Mouse (Mus musculus) embryonic facial prominence, embryonic 14.5 days (tissue): Measurements from ENCODE around the gene M1ap. TPM values are rescaled to one million over a fixed set of nuclear protein-coding genes. Genes with fewer than 3 reads are reported as not detected.

Source experiments
- ATAC-seq: fragments of 200-750 bp; cut with Nextera tagmentation; 2 replicates; pipeline ENCODE4 v1.8.0; 2017; ENCODE audit warnings: low read depth, moderate number of reproducible peaks, moderate TSS enrichment
- DNase-seq: peaks from one replicate; pipeline ENCODE4 v3.0.0-alpha.2; 2015; ENCODE audit warnings: low spot score
- H3K27ac ChIP-seq: fragments of 300-500 bp; sonication (generic); replicated peaks from 2 replicates; pipeline ENCODE4 v1.5.1; 2014; ENCODE audit warnings: low read depth, mild to moderate bottlenecking, low read length, moderate library complexity
- H3K27me3 ChIP-seq: fragments of 300-500 bp; sonication (generic); replicated peaks from 2 replicates; pipeline ENCODE4 v1.6.1; 2014; ENCODE audit warnings: low read length; ENCODE audit not compliant: control insufficient read depth, insufficient read depth
- H3K36me3 ChIP-seq: fragments of 300-500 bp; sonication (generic); 2 replicates; pipeline ENCODE4 v1.6.1; 2014; ENCODE audit warnings: low read length, mixed read lengths; ENCODE audit not compliant: control insufficient read depth, insufficient read depth
- H3K4me1 ChIP-seq: fragments of 300-500 bp; sonication (generic); 2 replicates; pipeline ENCODE4 v1.6.1; 2014; ENCODE audit warnings: antibody characterized with exemption, low read length; ENCODE audit not compliant: control insufficient read depth, insufficient read depth
- H3K4me2 ChIP-seq: fragments of 300-500 bp; sonication (generic); 2 replicates; pipeline ENCODE4 v1.6.1; 2014; ENCODE audit warnings: low read depth, mild to moderate bottlenecking, low read length, moderate library complexity, mixed read lengths
- H3K4me3 ChIP-seq: fragments of 300-500 bp; sonication (generic); 2 replicates; pipeline ENCODE4 v1.5.1; 2014; ENCODE audit warnings: low read depth, mild to moderate bottlenecking, low read length
- H3K9ac ChIP-seq: fragments of 300-500 bp; sonication (generic); 2 replicates; pipeline ENCODE4 v1.6.1; 2014; ENCODE audit warnings: low read depth, mild to moderate bottlenecking, low read length, moderate library complexity, mixed read lengths
- H3K9me3 ChIP-seq: fragments of 300-500 bp; sonication (generic); 2 replicates; pipeline ENCODE4 v1.6.1; 2016; ENCODE audit warnings: low read length; ENCODE audit not compliant: control insufficient read depth
- WGBS: fragments of 180-500 bp; shearing (Covaris S2); extraction: QIAGEN DNeasy Blood & Tissue Kit; methylation state at CpG from one replicate; pipeline ENCODE4 v1.1.7; 2014; 5-methylcytosine and 5-hydroxymethylcytosine counted together
- polyA plus RNA-seq: library from polyadenylated mRNA; unstranded; fragments of >200 nt; fragmentation: Nextera tagmentation; extraction: Ambion mirVana; gene quantifications from 2 replicates; pipeline ENCODE4 v1.2.1, GENCODE M21; 2014

The M1ap gene
- polyA plus RNA-seq, 1 experiment from 2014 or later, result 0.65 TPM

GRCm38 (mm10) chr6:83038496-83039012, 91.9 kb downstream of the M1ap start:
- ATAC-seq (peak; percentile 58; the same call in 1 of the 2 replicates), DNase-seq (peak; percentile 67)
- Histone ChIP-seq H3K27ac (no peak overlapping the region), H3K4me1 (peaks cover 15% of the 10 kb centered on the region), H3K9me3 (no peaks in the 10 kb centered on the region), H3K9ac (peak overlapping the region; percentile 52; the same call in 1 of the 2 replicates), H3K36me3 (no peaks in the 10 kb centered on the region; the same call in 1 of the 2 replicates), H3K4me2 (peak overlapping the region; percentile 59), H3K27me3 (no peaks in the 10 kb centered on the region), H3K4me3 (peak overlapping the region; percentile 23)
- WGBS, result 10% methylated on average over 24 of the region's 24 CpGs

- no peaks in the 10 kb centered on the region for H3K9me3 ChIP-seq
- H3K4me2 ChIP-seq, result no peak overlapping the region
- H3K4me1 ChIP-seq, result peaks cover 6% of the 10 kb centered on the region; the same call in 1 of the 2 replicates
- ATAC-seq (no peak), DNase-seq (no peak)
- no peak overlapping the region for H3K9ac ChIP-seq
- H3K4me3 ChIP-seq, result no peak overlapping the region
- H3K36me3 ChIP-seq, result no peaks in the 10 kb centered on the region; the same call in 1 of the 2 replicates
- H3K27me3 ChIP-seq, result no peaks in the 10 kb centered on the region
- no peak overlapping the region for H3K27ac ChIP-seq
- 71% methylated on average over 5 of the region's 5 CpGs for WGBS
Observed at GRCm38 (mm10) chr6:83040601-83041000, 93.9 kb downstream of the M1ap start.

- no peak overlapping the region for H3K4me3 ChIP-seq
- no peaks in the 10 kb centered on the region for H3K27me3 ChIP-seq
- no peak for DNase-seq
- peaks cover 1% of the 10 kb centered on the region; the same call in 1 of the 2 replicates for H3K4me1 ChIP-seq
- 71% methylated on average over 4 of the region's 6 CpGs for WGBS
- no peak overlapping the region for H3K9ac ChIP-seq
- H3K4me2 ChIP-seq, result no peak overlapping the region
- H3K9me3 ChIP-seq, result no peaks in the 10 kb centered on the region
- ATAC-seq, result no peak
- H3K36me3 ChIP-seq, result no peaks in the 10 kb centered on the region
- no peak overlapping the region for H3K27ac ChIP-seq
Observed at GRCm38 (mm10) chr6:83043561-83043960, 96.9 kb downstream of the M1ap start.

GRCm38 (mm10) chr6:83043993-83044392, 97.3 kb downstream of the M1ap start:
- H3K4me2 ChIP-seq, result no peak overlapping the region
- no peaks in the 10 kb centered on the region for H3K27me3 ChIP-seq
- WGBS, result 94% methylated on average over 5 of the region's 5 CpGs
- no peak overlapping the region for H3K4me3 ChIP-seq
- ATAC-seq (no peak), DNase-seq (no peak)
- H3K4me1 ChIP-seq, result no peaks in the 10 kb centered on the region
- H3K27ac ChIP-seq, result no peak overlapping the region
- H3K36me3 ChIP-seq, result no peaks in the 10 kb centered on the region
- H3K9ac ChIP-seq, result no peak overlapping the region
- H3K9me3 ChIP-seq, result no peaks in the 10 kb centered on the region

GRCm38 (mm10) chr6:83044742-83045141, 98.0 kb downstream of the M1ap start:
- Histone ChIP-seq H3K4me1 (no peaks in the 10 kb centered on the region), H3K27ac (no peak overlapping the region), H3K36me3 (0 out of 2 replicates have a peak, but pooled peaks cover under 1% of the 10 kb centered on the region), H3K9me3 (no peaks in the 10 kb centered on the region), H3K4me2 (no peak overlapping the region), H3K27me3 (no peaks in the 10 kb centered on the region), H3K4me3 (no peak overlapping the region), H3K9ac (no peak overlapping the region)
- WGBS, result 69% methylated on average over 8 of the region's 9 CpGs
- ATAC-seq (no peak), DNase-seq (no peak)

GRCm38 (mm10) chr6:83049367-83049766, 102.7 kb downstream of the M1ap start:
- DNase-seq (no peak), ATAC-seq (no peak)
- Histone ChIP-seq H3K9me3 (no peaks in the 10 kb centered on the region), H3K4me2 (no peak overlapping the region), H3K27ac (no peak overlapping the region), H3K4me1 (peaks cover 9% of the 10 kb centered on the region), H3K27me3 (no peaks in the 10 kb centered on the region), H3K4me3 (no peak overlapping the region), H3K36me3 (peaks cover 24% of the 10 kb centered on the region), H3K9ac (no peak overlapping the region)
- 78% methylated on average over 10 of the region's 10 CpGs for WGBS

- ATAC-seq, result no peak
- under 1% methylated on average over 26 of the region's 26 CpGs for WGBS
- peak overlapping the region; percentile 87 for H3K27ac ChIP-seq
Observed at GRCm38 (mm10) chr6:83053136-83053960, 106.6 kb downstream of the M1ap start.

GRCm38 (mm10) chr6:83054074-83054851, 107.6 kb downstream of the M1ap start, which contains the start of gene Aup1:
Gene Aup1, plus strand, starts transcription at chr6:83054521.
- ATAC-seq (peak; percentile 98), DNase-seq (peak; percentile 99)
- peak within 1 kb of the TSS; percentile 82 for H3K4me2 ChIP-seq
- 0% methylated on average over 40 of the region's 64 CpGs for WGBS
- peak within 1 kb of the TSS; percentile 94 for H3K4me3 ChIP-seq
- H3K9ac ChIP-seq, result peak within 1 kb of the TSS; percentile 92
- H3K27me3 ChIP-seq, result no peaks in the 10 kb centered on the region
- H3K9me3 ChIP-seq, result no peaks in the 10 kb centered on the region
- H3K4me1 ChIP-seq, result peaks cover 17% of the 10 kb centered on the region
- H3K36me3 ChIP-seq, result peaks cover 39% of the 10 kb centered on the region
- H3K27ac ChIP-seq, result peak within 1 kb of the TSS; percentile 87

More at GRCm38 (mm10) chr6:83053136-83053960, 106.6 kb downstream of the M1ap start:
- H3K4me3 ChIP-seq, result peak overlapping the region; percentile 94
- no peaks in the 10 kb centered on the region for H3K27me3 ChIP-seq
- H3K4me1 ChIP-seq, result peaks cover 17% of the 10 kb centered on the region
- H3K9me3 ChIP-seq, result no peaks in the 10 kb centered on the region
- peak; percentile 66 for DNase-seq
- peaks cover 39% of the 10 kb centered on the region for H3K36me3 ChIP-seq
- H3K9ac ChIP-seq, result peak overlapping the region; percentile 92
- H3K4me2 ChIP-seq, result peak overlapping the region; percentile 82
